Mouse (Mus musculus): Measurements from ENCODE around the gene Ksr2. TPM values are rescaled to one million over a fixed set of nuclear protein-coding genes. Genes with fewer than 3 reads are reported as not detected.
A peak's percentile ranks its signal among the peaks of the same experiment; 100 is the strongest.
"Not testable (repeated sequence)": the region's sequence is repeated elsewhere in the genome, so short reads cannot be mapped to it uniquely, and the experiment has no call there.

The Ksr2 gene
- polyA plus RNA-seq, 1 experiment from 2014 or later = 0.09 TPM

- peak; percentile 82 for DNase-seq (ENCODE audit: low spot score)
- H3K4me1 ChIP-seq = peaks cover 23% of the 10 kb centered on the region
- H3K36me3 ChIP-seq = peaks cover 30% of the 10 kb centered on the region
- peak overlapping the region; percentile 96 for H3K27ac ChIP-seq
- peaks cover 7% of the 10 kb centered on the region; the same call in 1 of the 2 replicates for H3K9me3 ChIP-seq
- no peaks in the 10 kb centered on the region for H3K27me3 ChIP-seq (ENCODE audit: insufficient read depth, poor library complexity, severe bottlenecking)
- 14% methylated on average over 16 of the region's 16 CpGs for WGBS
- H3K4me3 ChIP-seq = peak overlapping the region; percentile 94
Observed at GRCm38 (mm10) chr5:117388296-117388751, 25.5 kb upstream of the Ksr2 start.

GRCm38 (mm10) chr5:117388877-117389276 lies 24.9 kb upstream of the Ksr2 start, which contains the start of gene Rfc5:
Gene Rfc5 (minus strand): TSS chr5:117389047.
- Histone ChIP-seq H3K4me1 (peaks cover 22% of the 10 kb centered on the region), H3K27me3 (ENCODE audit: insufficient read depth, poor library complexity, severe bottlenecking) (no peaks in the 10 kb centered on the region), H3K36me3 (peaks cover 25% of the 10 kb centered on the region), H3K9me3 (peaks cover 7% of the 10 kb centered on the region; the same call in 1 of the 2 replicates), H3K4me3 (peak within 1 kb of the TSS; percentile 94), H3K27ac (peak within 1 kb of the TSS; percentile 96)
- WGBS = under 1% methylated on average over 44 of the region's 44 CpGs
- peak; percentile 97 for DNase-seq (ENCODE audit: low spot score)

- Histone ChIP-seq H3K27ac (no peak overlapping the region), H3K36me3 (peaks cover 5% of the 10 kb centered on the region; the same call in 1 of the 2 replicates), H3K4me3 (no peak overlapping the region), H3K27me3 (ENCODE audit: insufficient read depth, poor library complexity, severe bottlenecking) (no peaks in the 10 kb centered on the region), H3K4me1 (peaks cover 18% of the 10 kb centered on the region), H3K9me3 (peaks cover 7% of the 10 kb centered on the region; the same call in 1 of the 2 replicates)
- no peak for DNase-seq (ENCODE audit: low spot score)
- 81% methylated on average over 1 of the region's 1 CpGs for WGBS
Observed at GRCm38 (mm10) chr5:117390895-117391294, 22.9 kb upstream of the Ksr2 start.

GRCm38 (mm10) chr5:117395834-117396233 lies 18.0 kb upstream of the Ksr2 start:
- Histone ChIP-seq H3K4me1 (no peaks in the 10 kb centered on the region), H3K9me3 (peaks cover 7% of the 10 kb centered on the region; the same call in 1 of the 2 replicates), H3K27ac (no peak overlapping the region), H3K36me3 (no peaks in the 10 kb centered on the region), H3K4me3 (no peak overlapping the region), H3K27me3 (ENCODE audit: insufficient read depth, poor library complexity, severe bottlenecking) (no peaks in the 10 kb centered on the region)
- no peak for DNase-seq (ENCODE audit: low spot score)
- 83% methylated on average over 5 of the region's 5 CpGs for WGBS

- 72% methylated on average over 6 of the region's 6 CpGs for WGBS
- no peaks in the 10 kb centered on the region for H3K27me3 ChIP-seq (ENCODE audit: insufficient read depth, poor library complexity, severe bottlenecking)
- no peak overlapping the region for H3K4me3 ChIP-seq
- peaks cover 7% of the 10 kb centered on the region; the same call in 1 of the 2 replicates for H3K9me3 ChIP-seq
- DNase-seq (ENCODE audit: low spot score) = no peak
- H3K27ac ChIP-seq = no peak overlapping the region
- no peaks in the 10 kb centered on the region for H3K36me3 ChIP-seq
- H3K4me1 ChIP-seq = no peaks in the 10 kb centered on the region
Observed at GRCm38 (mm10) chr5:117396596-117397014, 17.2 kb upstream of the Ksr2 start.

GRCm38 (mm10) chr5:117397371-117397770 lies 16.4 kb upstream of the Ksr2 start:
- no peaks in the 10 kb centered on the region for H3K4me1 ChIP-seq
- H3K27me3 ChIP-seq (ENCODE audit: insufficient read depth, poor library complexity, severe bottlenecking) = no peaks in the 10 kb centered on the region
- no peak overlapping the region for H3K27ac ChIP-seq
- H3K36me3 ChIP-seq = no peaks in the 10 kb centered on the region
- 85% methylated on average over 6 of the region's 6 CpGs for WGBS
- H3K9me3 ChIP-seq = peaks cover 5% of the 10 kb centered on the region; the same call in 1 of the 2 replicates
- H3K4me3 ChIP-seq = no peak overlapping the region
- DNase-seq (ENCODE audit: low spot score) = no peak

GRCm38 (mm10) chr5:117398007-117398550 lies 15.7 kb upstream of the Ksr2 start:
- no peaks in the 10 kb centered on the region for H3K9me3 ChIP-seq
- H3K27me3 ChIP-seq (ENCODE audit: insufficient read depth, poor library complexity, severe bottlenecking) = no peaks in the 10 kb centered on the region
- H3K27ac ChIP-seq = no peak overlapping the region
- H3K36me3 ChIP-seq = no peaks in the 10 kb centered on the region
- no peak for DNase-seq (ENCODE audit: low spot score)
- no peaks in the 10 kb centered on the region for H3K4me1 ChIP-seq
- 50% methylated on average over 4 of the region's 5 CpGs for WGBS
- no peak overlapping the region for H3K4me3 ChIP-seq

- no peak for DNase-seq (ENCODE audit: low spot score)
- no peaks in the 10 kb centered on the region for H3K27me3 ChIP-seq (ENCODE audit: insufficient read depth, poor library complexity, severe bottlenecking)
- H3K36me3 ChIP-seq = no peaks in the 10 kb centered on the region
- no peaks in the 10 kb centered on the region for H3K4me1 ChIP-seq
- WGBS = 78% methylated on average over 9 of the region's 9 CpGs
- no peak overlapping the region for H3K4me3 ChIP-seq
- no peaks in the 10 kb centered on the region for H3K9me3 ChIP-seq
- H3K27ac ChIP-seq = no peak overlapping the region
Observed at GRCm38 (mm10) chr5:117399281-117399680, 14.5 kb upstream of the Ksr2 start.

GRCm38 (mm10) chr5:117403609-117404008 lies 10.2 kb upstream of the Ksr2 start:
- no peak overlapping the region for H3K27ac ChIP-seq
- WGBS = 84% methylated on average over 8 of the region's 8 CpGs

GRCm38 (mm10) chr5:117404671-117405070 lies 9.1 kb upstream of the Ksr2 start:
- not testable (repeated sequence) for H3K27ac ChIP-seq; H3K4me3 ChIP-seq; H3K27me3 ChIP-seq (ENCODE audit: insufficient read depth, poor library complexity, severe bottlenecking); H3K9me3 ChIP-seq; H3K4me1 ChIP-seq; H3K36me3 ChIP-seq; DNase-seq (ENCODE audit: low spot score)
- 90% methylated on average over 2 of the region's 2 CpGs for WGBS

More at GRCm38 (mm10) chr5:117403609-117404008, 10.2 kb upstream of the Ksr2 start:
- Histone ChIP-seq H3K36me3 (no peaks in the 10 kb centered on the region), H3K9me3 (no peaks in the 10 kb centered on the region), H3K4me3 (no peak overlapping the region), H3K27me3 (ENCODE audit: insufficient read depth, poor library complexity, severe bottlenecking) (no peaks in the 10 kb centered on the region), H3K4me1 (no peaks in the 10 kb centered on the region)
- no peak for DNase-seq (ENCODE audit: low spot score)

- no peaks in the 10 kb centered on the region for H3K36me3 ChIP-seq
- no peak overlapping the region for H3K27ac ChIP-seq
- H3K4me3 ChIP-seq = no peak overlapping the region
- DNase-seq (ENCODE audit: low spot score) = no peak
- WGBS = 62% methylated on average over 4 of the region's 4 CpGs
- H3K27me3 ChIP-seq (ENCODE audit: insufficient read depth, poor library complexity, severe bottlenecking) = peaks cover 37% of the 10 kb centered on the region
- H3K9me3 ChIP-seq = no peaks in the 10 kb centered on the region
- H3K4me1 ChIP-seq = no peaks in the 10 kb centered on the region
Observed at GRCm38 (mm10) chr5:117408216-117408615, 5.6 kb upstream of the Ksr2 start.

- H3K27ac ChIP-seq = no peak overlapping the region
- H3K9me3 ChIP-seq = no peaks in the 10 kb centered on the region
- no peaks in the 10 kb centered on the region for H3K36me3 ChIP-seq
- DNase-seq (ENCODE audit: low spot score) = no peak
- H3K4me1 ChIP-seq = peaks cover 8% of the 10 kb centered on the region; the same call in 1 of the 2 replicates
- 47% methylated on average over 6 of the region's 6 CpGs for WGBS
- peaks cover 49% of the 10 kb centered on the region for H3K27me3 ChIP-seq (ENCODE audit: insufficient read depth, poor library complexity, severe bottlenecking)
- no peak overlapping the region for H3K4me3 ChIP-seq
Observed at GRCm38 (mm10) chr5:117409369-117409768, 4.4 kb upstream of the Ksr2 start.

GRCm38 (mm10) chr5:117414611-117415010 lies 811 bp downstream of the Ksr2 start:
- WGBS = 2% methylated on average over 10 of the region's 10 CpGs
- no peak overlapping the region for H3K27ac ChIP-seq
- no peaks in the 10 kb centered on the region for H3K36me3 ChIP-seq
- no peak for DNase-seq (ENCODE audit: low spot score)
- peak overlapping the region; percentile 79 for H3K4me3 ChIP-seq
- H3K9me3 ChIP-seq = no peaks in the 10 kb centered on the region
- H3K27me3 ChIP-seq (ENCODE audit: insufficient read depth, poor library complexity, severe bottlenecking) = peaks cover 82% of the 10 kb centered on the region
- H3K4me1 ChIP-seq = peaks cover 15% of the 10 kb centered on the region; the same call in 1 of the 2 replicates

Data from heart, embryonic 10.5 days (tissue).